Mouse (Mus musculus) stomach, postnatal 0 days (tissue): Measurements from ENCODE around the gene 4930523C07Rik.

ENCODE experiments used
- CTCF ChIP-seq: IDR thresholded peaks from 2 replicates; pipeline ENCODE4 v1.5.1; 2016; ENCODE audit warnings: antibody characterized with exemption, low read depth, mild to moderate bottlenecking, moderate library complexity
- EP300 ChIP-seq: optimal IDR thresholded peaks from 2 replicates; pipeline ENCODE3; 2016; ENCODE audit warnings: antibody characterized with exemption

GRCm38 (mm10) chr1:160100996-160101395 lies 56.8 kb downstream of the 4930523C07Rik start:
- TF ChIP-seq CTCF (no peak), EP300 (no peak)
